Mouse (Mus musculus): ENCODE data around the gene Tubg2. TPM values are rescaled to one million over a fixed set of nuclear protein-coding genes. Genes with fewer than 3 reads are reported as not detected.
A peak's percentile ranks its signal among the peaks of the same experiment; 100 is the strongest.

Tubg2 gene
- polyA plus RNA-seq, 1 experiment from 2014 or later = 5.7 TPM

- 47% methylated on average over 5 of the region's 5 CpGs for WGBS
- Histone ChIP-seq H3K36me3 (replicated peaks) (peaks cover 17% of the 10 kb centered on the region), H3K27ac (replicated peaks) (no peak overlapping the region), H3K9me3 (no peaks in the 10 kb centered on the region), H3K27me3 (replicated peaks; ENCODE audit: low read depth, poor library complexity, severe bottlenecking) (peaks cover 85% of the 10 kb centered on the region), H3K4me3 (no peak overlapping the region), H3K4me1 (peaks cover 37% of the 10 kb centered on the region)
- no peak for DNase-seq (ENCODE audit: low spot score)
Measured at GRCm38 (mm10) chr11:101162301-101162700, 6.6 kb downstream of the Tubg2 start.

GRCm38 (mm10) chr11:101162772-101163171 lies 7.1 kb downstream of the Tubg2 start:
- Histone ChIP-seq H3K9me3 (no peaks in the 10 kb centered on the region), H3K36me3 (replicated peaks) (peaks cover 22% of the 10 kb centered on the region), H3K4me1 (peaks cover 42% of the 10 kb centered on the region), H3K27me3 (replicated peaks; ENCODE audit: low read depth, poor library complexity, severe bottlenecking) (peaks cover 85% of the 10 kb centered on the region), H3K4me3 (no peak overlapping the region), H3K27ac (replicated peaks) (no peak overlapping the region)
- WGBS = 44% methylated on average over 5 of the region's 5 CpGs
- DNase-seq (ENCODE audit: low spot score) = no peak

- Histone ChIP-seq H3K4me3 (peak overlapping the region; percentile 54), H3K27me3 (replicated peaks; ENCODE audit: low read depth, poor library complexity, severe bottlenecking) (peaks cover 89% of the 10 kb centered on the region), H3K27ac (replicated peaks) (no peak overlapping the region; the same call in 1 of the 2 replicates), H3K9me3 (no peaks in the 10 kb centered on the region), H3K4me1 (peaks cover 40% of the 10 kb centered on the region), H3K36me3 (replicated peaks) (peaks cover 23% of the 10 kb centered on the region)
- WGBS = 6% methylated on average over 49 of the region's 49 CpGs
- DNase-seq (ENCODE audit: low spot score) = peak; percentile 35
Measured at GRCm38 (mm10) chr11:101163476-101164350, 8.0 kb downstream of the Tubg2 start.

GRCm38 (mm10) chr11:101164351-101164665 lies 8.6 kb downstream of the Tubg2 start:
- Histone ChIP-seq H3K27ac (replicated peaks) (no peak overlapping the region; the same call in 1 of the 2 replicates), H3K4me1 (peaks cover 44% of the 10 kb centered on the region), H3K36me3 (replicated peaks) (peaks cover 23% of the 10 kb centered on the region), H3K9me3 (no peaks in the 10 kb centered on the region), H3K4me3 (peak overlapping the region; percentile 54), H3K27me3 (replicated peaks; ENCODE audit: low read depth, poor library complexity, severe bottlenecking) (peaks cover 92% of the 10 kb centered on the region)
- WGBS = 2% methylated on average over 21 of the region's 21 CpGs
- DNase-seq (ENCODE audit: low spot score) = peak; percentile 46

GRCm38 (mm10) chr11:101164677-101165580 lies 9.2 kb downstream of the Tubg2 start:
- Histone ChIP-seq H3K27me3 (replicated peaks; ENCODE audit: low read depth, poor library complexity, severe bottlenecking) (peaks cover 98% of the 10 kb centered on the region), H3K9me3 (no peaks in the 10 kb centered on the region), H3K36me3 (replicated peaks) (peaks cover 23% of the 10 kb centered on the region), H3K27ac (replicated peaks) (no peak overlapping the region), H3K4me1 (peaks cover 50% of the 10 kb centered on the region), H3K4me3 (peak overlapping the region; percentile 54)
- peak; percentile 60 for DNase-seq (ENCODE audit: low spot score)
- 5% methylated on average over 35 of the region's 35 CpGs for WGBS

GRCm38 (mm10) chr11:101166357-101166756 lies 10.7 kb downstream of the Tubg2 start:
- H3K4me3 ChIP-seq = 0 out of 2 replicates have a peak overlapping the region, but pooled peaks have one; percentile 25
- peaks cover 99% of the 10 kb centered on the region for H3K27me3 ChIP-seq (replicated peaks; ENCODE audit: low read depth, poor library complexity, severe bottlenecking)
- peaks cover 23% of the 10 kb centered on the region for H3K36me3 ChIP-seq (replicated peaks)
- no peak overlapping the region for H3K27ac ChIP-seq (replicated peaks)
- H3K9me3 ChIP-seq = no peaks in the 10 kb centered on the region
- DNase-seq (ENCODE audit: low spot score) = no peak
- WGBS = 33% methylated on average over 14 of the region's 14 CpGs
- H3K4me1 ChIP-seq = peaks cover 64% of the 10 kb centered on the region

- Histone ChIP-seq H3K27me3 (replicated peaks; ENCODE audit: low read depth, poor library complexity, severe bottlenecking) (peaks cover 88% of the 10 kb centered on the region), H3K27ac (replicated peaks) (no peak overlapping the region), H3K36me3 (replicated peaks) (peaks cover 23% of the 10 kb centered on the region), H3K4me3 (peak overlapping the region; percentile 8; the same call in 1 of the 2 replicates), H3K9me3 (no peaks in the 10 kb centered on the region), H3K4me1 (peaks cover 75% of the 10 kb centered on the region)
- DNase-seq (ENCODE audit: low spot score) = no peak
- 41% methylated on average over 19 of the region's 19 CpGs for WGBS
Measured at GRCm38 (mm10) chr11:101167211-101167962, 11.7 kb downstream of the Tubg2 start.

- peaks cover 74% of the 10 kb centered on the region for H3K4me1 ChIP-seq
- no peak overlapping the region for H3K27ac ChIP-seq (replicated peaks)
- H3K9me3 ChIP-seq = no peaks in the 10 kb centered on the region
- no peak for DNase-seq (ENCODE audit: low spot score)
- H3K4me3 ChIP-seq = 0 out of 2 replicates have a peak overlapping the region, but pooled peaks have one; percentile 8
- peaks cover 85% of the 10 kb centered on the region for H3K27me3 ChIP-seq (replicated peaks; ENCODE audit: low read depth, poor library complexity, severe bottlenecking)
- peaks cover 23% of the 10 kb centered on the region for H3K36me3 ChIP-seq (replicated peaks)
- 38% methylated on average over 8 of the region's 8 CpGs for WGBS
Measured at GRCm38 (mm10) chr11:101167963-101168300, 12.2 kb downstream of the Tubg2 start.

- no peak overlapping the region for H3K27ac ChIP-seq (replicated peaks)
- 57% methylated on average over 18 of the region's 18 CpGs for WGBS
- H3K4me3 ChIP-seq = no peak overlapping the region
- peaks cover 74% of the 10 kb centered on the region for H3K4me1 ChIP-seq
- peaks cover 20% of the 10 kb centered on the region for H3K36me3 ChIP-seq (replicated peaks)
- DNase-seq (ENCODE audit: low spot score) = no peak
- peaks cover 85% of the 10 kb centered on the region for H3K27me3 ChIP-seq (replicated peaks; ENCODE audit: low read depth, poor library complexity, severe bottlenecking)
- no peaks in the 10 kb centered on the region for H3K9me3 ChIP-seq
Measured at GRCm38 (mm10) chr11:101168301-101168980, 12.7 kb downstream of the Tubg2 start.

GRCm38 (mm10) chr11:101169301-101170107 lies 13.8 kb downstream of the Tubg2 start:
- Histone ChIP-seq H3K4me3 (peak overlapping the region; percentile 68), H3K36me3 (replicated peaks) (peaks cover 13% of the 10 kb centered on the region), H3K27me3 (replicated peaks; ENCODE audit: low read depth, poor library complexity, severe bottlenecking) (peaks cover 85% of the 10 kb centered on the region), H3K9me3 (no peaks in the 10 kb centered on the region), H3K4me1 (peaks cover 74% of the 10 kb centered on the region), H3K27ac (replicated peaks) (no peak overlapping the region)
- 9% methylated on average over 17 of the region's 17 CpGs for WGBS
- DNase-seq (ENCODE audit: low spot score) = no peak

- Histone ChIP-seq H3K4me1 (peaks cover 76% of the 10 kb centered on the region), H3K27ac (replicated peaks) (peak within 1 kb of the TSS; percentile 70)
- peak; percentile 55 for DNase-seq (ENCODE audit: low spot score)
Measured at GRCm38 (mm10) chr11:101170354-101170810, 14.7 kb downstream of the Tubg2 start, which contains the start of gene Cntnap1. Cntnap1 (plus strand) TSS chr11:101170523.

More at GRCm38 (mm10) chr11:101170354-101170810, 14.7 kb downstream of the Tubg2 start, which contains the start of gene Cntnap1:
- Histone ChIP-seq H3K27me3 (replicated peaks; ENCODE audit: low read depth, poor library complexity, severe bottlenecking) (peaks cover 85% of the 10 kb centered on the region), H3K4me3 (peak within 1 kb of the TSS; percentile 68), H3K36me3 (replicated peaks) (peaks cover 13% of the 10 kb centered on the region), H3K9me3 (no peaks in the 10 kb centered on the region)
- under 1% methylated on average over 35 of the region's 35 CpGs for WGBS

Data from embryonic facial prominence, embryonic 10.5 days (tissue).